Mouse (Mus musculus) gastrocnemius, postnatal 25 days (tissue): ENCODE measurements around the gene Pilra. TPM values are rescaled to one million over a fixed set of nuclear protein-coding genes. Genes with fewer than 3 reads are reported as not detected.
"Not testable (repeated sequence)": the region's sequence is repeated elsewhere in the genome, so short reads cannot be mapped to it uniquely, and the experiment has no call there.

ENCODE experiments used
- DNase-seq: peaks from one replicate; pipeline ENCODE4 v3.0.0; 2022
- long read RNA-seq, 2 experiments: library from polyadenylated mRNA; stranded (forward); transcript quantifications; one replicate each; pipeline ENCODE4 v2.0.0; 2021
- total RNA-seq, 2 experiments: library from RNA; stranded (reverse); gene quantifications; 1 replicate in 1 of 2; 2 replicates in 1 of 2; pipeline ENCODE4 v1.2.3; 2021

Pilra gene
- under 1 TPM; 0.13 to 0.40 TPM for total RNA-seq
- long read RNA-seq, experiment 1: 0 reads
- long read RNA-seq, experiment 2: 0 reads

- DNase-seq: not testable (repeated sequence)
Observed at GRCm38 (mm10) chr5:137835966-137836520, at the start of gene Pilra. Gene Pilra (minus strand): TSS chr5:137836281.

- DNase-seq: no peak
Observed at GRCm38 (mm10) chr5:137883345-137883744, 47.3 kb upstream of the Pilra start.

DNA sequence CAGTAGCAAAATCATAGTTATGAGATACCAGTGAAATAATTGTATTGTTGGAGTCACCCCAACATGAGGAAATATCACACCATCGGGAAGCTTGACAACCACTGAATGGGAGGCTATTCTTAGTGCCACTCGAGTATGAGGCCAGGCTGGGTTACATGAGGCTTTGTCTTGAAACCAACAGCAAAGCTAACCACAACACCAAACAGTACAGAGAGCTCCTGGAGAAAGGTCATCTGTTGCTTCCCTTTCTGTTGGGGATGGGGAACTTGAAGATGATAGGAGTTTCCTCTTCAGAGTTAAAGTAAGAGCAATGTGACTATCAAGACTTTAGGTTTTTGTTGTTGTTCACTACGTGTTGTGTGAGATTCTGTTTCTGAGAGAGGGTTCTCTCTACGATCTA is 46.8 kb upstream of the Pilra start:
- DNase-seq: no peak

- no peak for DNase-seq
Observed at GRCm38 (mm10) chr5:137877860-137878259, 41.8 kb upstream of the Pilra start.

DNA sequence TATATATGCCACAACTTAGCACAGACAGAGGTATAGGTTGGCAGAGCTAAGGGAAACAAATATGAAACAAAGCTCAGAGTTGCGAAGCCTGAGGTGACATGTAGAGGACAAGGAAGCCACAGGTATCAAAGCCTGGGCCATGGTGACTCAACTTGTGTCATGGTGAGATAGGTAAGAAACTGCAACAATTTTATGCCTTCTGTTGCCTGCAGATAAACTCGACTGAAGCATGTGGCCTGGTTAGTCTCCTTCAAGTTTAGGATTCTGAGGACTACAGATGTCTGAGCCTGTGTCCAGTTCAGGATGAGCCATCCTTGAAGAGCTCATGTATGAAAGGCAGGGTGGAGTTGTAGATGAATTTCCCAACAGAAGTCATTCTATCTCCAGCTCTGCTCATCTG is 39.0 kb upstream of the Pilra start:
- DNase-seq: no peak

- DNase-seq: not testable (repeated sequence)
Observed at GRCm38 (mm10) chr5:137872381-137872702, 36.3 kb upstream of the Pilra start.

GRCm38 (mm10) chr5:137871644-137872380 is 35.7 kb upstream of the Pilra start, which contains the start of gene Pilrb2:
Gene Pilrb2 (minus strand): TSS chr5:137871815.
- not testable (repeated sequence) for DNase-seq

- not testable (repeated sequence) for DNase-seq
Observed at GRCm38 (mm10) chr5:137868600-137868999, 32.5 kb upstream of the Pilra start.

GRCm38 (mm10) chr5:137864008-137864407 is 27.9 kb upstream of the Pilra start:
- not testable (repeated sequence) for DNase-seq

DNA sequence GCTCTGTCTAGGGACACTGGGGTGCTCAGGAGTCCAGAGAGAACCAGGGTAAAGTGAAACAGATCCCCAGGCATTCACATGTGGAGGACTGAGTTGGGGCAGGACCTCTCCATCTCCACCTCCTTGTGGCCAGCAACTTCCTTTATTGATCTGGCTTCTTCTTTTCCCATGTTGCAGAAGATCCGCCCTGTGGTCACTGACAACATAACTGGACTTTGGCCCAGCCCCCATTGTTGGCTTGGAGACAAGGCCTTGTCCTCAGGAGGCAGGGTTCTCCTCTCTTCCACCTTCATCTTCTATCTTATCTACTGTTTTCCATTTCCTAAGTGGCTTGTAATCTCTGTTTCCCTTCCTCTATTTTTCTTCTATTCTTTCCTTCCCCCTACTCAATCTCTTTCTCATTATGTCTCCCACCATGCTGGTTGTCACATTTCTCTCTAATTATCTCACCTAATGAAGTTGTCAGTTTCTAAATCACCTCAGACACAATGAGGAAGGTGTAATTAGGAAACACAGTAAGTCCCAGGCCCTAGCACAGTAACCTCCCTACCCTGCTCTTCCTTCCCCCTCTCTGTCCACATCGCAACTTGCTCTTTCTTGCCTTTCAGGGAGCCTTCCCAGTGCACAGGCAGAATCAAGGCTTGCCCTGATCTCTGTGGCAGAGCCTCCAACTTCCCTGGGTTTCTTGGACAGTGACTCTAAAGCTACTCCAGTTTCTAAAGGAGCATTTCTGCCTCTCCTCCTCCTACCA is 22.1 kb upstream of the Pilra start, which contains the start of gene Pilrb1:
TSS of gene Pilrb1 (minus strand) at position 147 of the 751 bp plus-strand sequence.
- DNase-seq: not testable (repeated sequence)

DNA sequence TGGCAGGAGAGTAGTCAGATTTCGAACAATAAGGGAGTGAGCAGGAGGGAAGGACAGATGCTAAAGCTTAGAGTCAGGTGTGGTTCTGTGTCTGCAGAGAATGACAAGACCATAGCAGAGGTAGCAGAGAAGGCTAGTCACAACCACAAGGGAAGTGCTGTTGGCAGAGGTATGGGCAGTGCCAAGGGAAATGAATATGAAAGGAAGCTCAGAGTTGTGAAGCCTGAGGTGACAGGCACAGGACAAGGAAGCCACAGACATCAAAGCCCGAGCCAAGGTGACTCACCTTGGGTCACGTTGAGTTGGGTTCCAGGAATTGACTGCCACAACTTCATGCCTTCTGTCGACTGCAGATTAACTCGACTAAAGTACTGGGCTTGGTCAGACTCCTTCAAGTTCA is 20.8 kb upstream of the Pilra start:
- DNase-seq: not testable (repeated sequence)

GRCm38 (mm10) chr5:137854907-137855306 is 18.8 kb upstream of the Pilra start:
- not testable (repeated sequence) for DNase-seq

DNA sequence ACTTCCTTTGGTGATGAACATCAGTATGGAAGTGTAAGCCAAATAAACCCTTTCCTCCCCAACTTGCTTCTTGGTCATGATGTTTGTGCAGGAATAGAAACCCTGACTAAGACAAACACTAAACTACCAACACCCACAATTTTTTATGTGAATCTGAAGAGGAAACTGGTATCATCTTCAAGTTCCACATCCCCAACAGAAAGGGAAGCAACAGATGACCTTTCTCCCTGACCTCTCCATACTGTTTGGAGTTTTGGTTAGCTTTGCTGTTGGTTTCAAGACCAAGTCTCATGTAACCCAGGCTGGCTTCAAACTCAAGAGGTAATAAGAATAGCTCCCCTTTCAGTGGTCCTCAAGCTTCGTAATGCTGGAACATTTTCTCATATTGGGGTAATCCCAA is 14.2 kb upstream of the Pilra start:
- not testable (repeated sequence) for DNase-seq

DNA sequence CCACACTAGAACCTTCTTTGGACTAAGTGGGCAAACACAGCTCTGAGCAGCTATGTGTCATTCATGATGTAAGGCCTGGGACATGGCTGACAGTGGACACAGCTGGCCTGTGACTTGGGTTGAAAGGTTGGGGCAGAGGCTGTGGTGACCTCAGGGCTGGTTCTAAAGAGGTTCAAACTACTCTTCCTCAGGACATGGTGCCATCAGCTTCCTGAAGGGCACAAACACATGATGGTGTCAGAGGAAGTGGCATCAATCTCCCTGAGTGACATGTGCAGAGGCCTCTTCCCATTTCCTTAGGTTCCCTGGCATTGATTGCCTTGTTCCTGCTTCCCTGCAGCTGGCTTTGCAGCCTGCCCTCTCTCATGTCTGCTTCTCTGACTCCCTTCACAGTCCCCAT is 1.0 kb upstream of the Pilra start:
- not testable (repeated sequence) for DNase-seq

DNA sequence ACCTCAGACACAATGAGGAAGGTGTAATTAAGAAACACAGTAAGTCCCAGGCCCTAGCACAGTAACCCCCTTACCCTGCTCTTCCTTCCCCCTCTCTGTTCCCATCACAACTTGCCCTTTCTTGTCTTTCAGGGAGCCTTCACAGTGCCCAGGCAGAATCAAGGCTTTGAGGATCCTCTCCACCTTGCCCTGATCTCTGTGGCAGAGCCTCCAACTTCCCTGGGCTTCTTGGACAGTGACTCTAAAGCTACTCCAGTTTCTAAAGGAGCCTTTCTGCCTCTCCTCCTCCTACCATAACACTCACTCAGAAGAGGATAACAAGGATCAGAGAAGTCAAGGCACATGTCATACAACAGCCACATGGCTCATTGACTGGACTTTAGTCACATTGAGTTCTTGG is 530 bp upstream of the Pilra start:
- no peak for DNase-seq

- no peak for DNase-seq
Observed at GRCm38 (mm10) chr5:137833500-137833899, 2.6 kb downstream of the Pilra start.

DNA sequence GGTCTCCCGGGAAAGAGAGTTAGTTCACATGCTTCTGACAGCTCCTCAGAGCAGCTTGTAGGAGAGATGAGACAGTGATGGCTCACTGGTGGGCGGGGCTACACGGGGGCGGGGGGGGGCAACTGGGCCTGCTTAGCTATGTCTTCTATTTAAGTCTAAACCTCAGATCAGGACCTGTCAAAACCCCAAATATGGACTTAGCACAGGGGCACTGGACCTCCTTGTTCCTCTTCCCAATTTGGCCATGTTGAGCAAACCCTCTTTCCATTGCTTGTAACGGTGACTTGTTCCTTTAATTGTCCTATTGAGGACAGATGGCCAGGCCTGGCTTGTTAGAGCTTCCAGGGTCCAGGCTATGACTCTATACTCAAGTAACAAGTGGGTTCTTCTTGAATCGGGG is 4.6 kb downstream of the Pilra start:
- no peak for DNase-seq

- DNase-seq: no peak
Observed at GRCm38 (mm10) chr5:137831106-137831505, 5.0 kb downstream of the Pilra start.

GRCm38 (mm10) chr5:137830238-137830637 is 5.8 kb downstream of the Pilra start:
- no peak for DNase-seq

- DNase-seq: no peak
Observed at GRCm38 (mm10) chr5:137828694-137829093, 7.4 kb downstream of the Pilra start.

DNA sequence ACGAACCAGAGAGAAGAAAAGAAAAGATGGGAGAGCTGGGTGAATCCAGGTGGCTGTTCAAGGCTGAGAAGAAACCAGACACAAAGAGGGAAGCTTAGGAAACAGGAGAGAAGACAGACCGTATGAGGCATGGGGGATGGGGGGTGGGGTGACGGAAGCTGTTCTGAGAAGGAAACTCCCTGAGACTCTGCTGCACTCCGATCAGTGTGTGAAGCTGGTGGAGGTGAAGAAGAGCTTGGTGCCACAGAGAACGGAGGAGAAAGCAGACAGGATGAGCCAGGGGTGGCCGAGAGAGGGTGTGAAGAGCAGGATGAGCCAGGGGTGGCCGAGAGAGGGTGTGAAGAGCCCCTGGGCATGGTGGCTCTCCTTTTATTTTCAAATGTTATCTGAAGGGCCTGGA is 9.7 kb downstream of the Pilra start:
- no peak for DNase-seq

- no peak for DNase-seq
Observed at GRCm38 (mm10) chr5:137825971-137826370, 10.1 kb downstream of the Pilra start.

- DNase-seq: no peak
Observed at GRCm38 (mm10) chr5:137825030-137825429, 11.1 kb downstream of the Pilra start.
